Mouse (Mus musculus): ENCODE measurements around the gene Cracr2b.
A peak's percentile ranks its signal among the peaks of the same experiment; 100 is the strongest.

DNA sequence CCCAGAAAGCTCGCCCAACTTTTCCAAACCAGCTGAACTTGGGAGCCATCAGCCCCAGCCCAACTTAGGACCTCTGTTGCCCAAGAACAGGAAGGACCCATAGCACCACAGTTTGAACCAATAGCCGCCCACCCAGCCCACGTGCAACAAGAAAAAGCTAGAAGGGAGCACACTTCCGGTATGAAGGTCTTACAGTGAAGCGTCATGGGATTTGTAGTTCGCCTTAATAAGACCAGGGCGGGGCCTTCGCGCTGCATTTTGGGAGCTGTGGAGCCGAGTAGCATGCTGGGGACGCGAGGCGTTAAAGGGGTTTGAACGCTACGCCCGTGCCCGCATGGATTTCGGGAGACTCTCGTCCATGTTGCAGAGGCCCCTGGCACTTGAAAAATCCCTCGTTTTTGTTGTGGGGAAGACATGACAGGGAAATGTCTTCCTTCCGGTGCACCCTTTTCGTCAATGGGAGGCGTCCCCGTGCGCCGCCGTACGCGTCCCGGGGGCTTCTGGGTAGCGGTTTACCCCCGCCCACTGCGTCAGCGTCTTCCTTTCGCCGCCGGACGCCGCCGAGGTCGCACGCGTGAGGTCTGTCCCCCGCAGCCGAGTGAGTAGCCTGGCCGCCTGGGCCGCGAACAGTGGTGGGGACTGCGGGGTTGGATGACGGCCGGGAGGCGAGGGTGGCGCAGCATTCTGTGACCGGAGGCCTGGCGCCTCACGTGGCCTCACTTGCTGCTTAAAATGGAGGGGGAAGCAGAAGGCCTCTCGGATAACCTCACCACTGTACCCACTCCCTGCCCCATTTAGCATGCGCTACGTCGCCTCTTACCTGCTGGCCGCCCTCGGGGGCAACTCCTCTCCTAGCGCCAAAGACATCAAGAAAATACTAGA is 13.5 kb upstream of the Cracr2b start, which contains the start of gene Rplp2:
- TF ChIP-seq POLR2A (IDR thresholded peaks at IDR 0.05; ENCODE audit: control insufficient read depth in 1 of 2, insufficient read depth in 1 of 2, low read depth in 1 of 2, low read length in 2 of 2, poor library complexity in 1 of 2) = peak; percentile 87 to 93
- no peak for TF ChIP-seq ZC3H11A (IDR thresholded peaks at IDR 0.05; ENCODE audit: low read depth, low read length)
- no peak for TF ChIP-seq UBTF (IDR thresholded peaks at IDR 0.05; ENCODE audit: borderline replicate concordance, insufficient read depth, low read depth, low read length)
- TF ChIP-seq EP300 (IDR thresholded peaks at IDR 0.05; ENCODE audit: low read depth in 1 of 2, low read length in 2 of 2) = no peak
